Mouse (Mus musculus): ENCODE measurements around the gene Fgfr2. TPM values are rescaled to one million over a fixed set of nuclear protein-coding genes. Genes with fewer than 3 reads are reported as not detected.
"Not testable (repeated sequence)": the region's sequence is repeated elsewhere in the genome, so short reads cannot be mapped to it uniquely, and the experiment has no call there.

Gene Fgfr2
- total RNA-seq, 2 experiments from 2014 or later = 1.5 to 1.7 TPM

GRCm38 (mm10) chr7:132673931-132674755 is 449.0 kb downstream of the Fgfr2 start:
- intact Hi-C loops (cut with DNase I) = loop anchor here (1.0 to 2.0 kb wide), 2 partner anchors 18 to 39 kb away; no protein-coding TSS in a partner anchor
- peak; percentile 77 to 82 for DNase-seq

GRCm38 (mm10) chr7:132672481-132672959 is 450.6 kb downstream of the Fgfr2 start:
- DNase-seq = peak; percentile 70 to 75
- intact Hi-C loops (cut with DNase I) = loop anchor here (1.0 kb wide), 1 partner anchor 139 kb away; no protein-coding TSS in a partner anchor

- intact Hi-C loops (cut with DNase I) = loop anchor here (1.0 kb wide), 1 partner anchor 13 kb away; no protein-coding TSS in a partner anchor
- peak; percentile 80 to 82 for DNase-seq
Measured at GRCm38 (mm10) chr7:132670863-132671165, 452.3 kb downstream of the Fgfr2 start.

- intact Hi-C loops (cut with DNase I) = loop anchor here (1.0 kb wide), 1 partner anchor 12 kb away; no protein-coding TSS in a partner anchor
- DNase-seq = peak in 1 of 2 experiments; percentile 49
Measured at GRCm38 (mm10) chr7:132669999-132670862, 452.9 kb downstream of the Fgfr2 start.

- peak; percentile 55 to 71 for DNase-seq
- intact Hi-C loops (cut with DNase I) = no loop called here
Measured at GRCm38 (mm10) chr7:132668604-132669003, 454.5 kb downstream of the Fgfr2 start.

- intact Hi-C loops (cut with DNase I) = no loop called here
- no peak for DNase-seq
Measured at GRCm38 (mm10) chr7:132666516-132666915, 456.6 kb downstream of the Fgfr2 start.

GRCm38 (mm10) chr7:132665664-132666382 is 457.3 kb downstream of the Fgfr2 start:
- intact Hi-C loops (cut with DNase I) = no loop called here
- DNase-seq = no peak

GRCm38 (mm10) chr7:132664815-132665214 is 458.3 kb downstream of the Fgfr2 start:
- intact Hi-C loops (cut with DNase I) = no loop called here
- DNase-seq = no peak

- intact Hi-C loops (cut with DNase I); DNase-seq: not testable (repeated sequence)
Measured at GRCm38 (mm10) chr7:132662831-132663230, 460.3 kb downstream of the Fgfr2 start.

- DNase-seq = no peak
- intact Hi-C loops (cut with DNase I) = loop anchor here (5.0 to 10.0 kb wide), 3 partner anchors 238 to 975 kb away; partner anchors contain the start of genes Ctbp2, Edrf1 and Fgfr2
Measured at GRCm38 (mm10) chr7:132659633-132660032, 463.5 kb downstream of the Fgfr2 start.

- no peak for DNase-seq
- intact Hi-C loops (cut with DNase I) = loop anchor here (1.0 to 10.0 kb wide), 4 partner anchors 12 to 976 kb away; partner anchors contain the start of genes Ctbp2, Edrf1 and Fgfr2
Measured at GRCm38 (mm10) chr7:132658688-132659087, 464.5 kb downstream of the Fgfr2 start.

GRCm38 (mm10) chr7:132658058-132658450 is 465.1 kb downstream of the Fgfr2 start:
- peak; percentile 38 to 50 for DNase-seq
- intact Hi-C loops (cut with DNase I) = loop anchor here (1.0 to 10.0 kb wide), 4 partner anchors 12 to 977 kb away; partner anchors contain the start of genes Ctbp2, Edrf1 and Fgfr2

GRCm38 (mm10) chr7:132657371-132658057 is 465.6 kb downstream of the Fgfr2 start:
- no peak for DNase-seq
- intact Hi-C loops (cut with DNase I) = loop anchor here (1.0 to 10.0 kb wide), 8 partner anchors 13 to 977 kb away; partner anchors contain the start of genes Abraxas2, Ctbp2, Edrf1 and Fgfr2

GRCm38 (mm10) chr7:132656548-132656947 is 466.6 kb downstream of the Fgfr2 start:
- intact Hi-C loops (cut with DNase I) = loop anchor here (1.0 to 10.0 kb wide), 9 partner anchors 18 to 978 kb away; partner anchors contain the start of genes Abraxas2, Ctbp2, Edrf1 and Fgfr2
- DNase-seq = peak; percentile 93 to 97

- intact Hi-C loops (cut with DNase I) = loop anchor here (1.0 to 10.0 kb wide), 9 partner anchors 18 to 979 kb away; partner anchors contain the start of genes Abraxas2, Ctbp2, Edrf1 and Fgfr2
- peak; percentile 86 to 92 for DNase-seq
Measured at GRCm38 (mm10) chr7:132656075-132656474, 467.1 kb downstream of the Fgfr2 start.

- no peak for DNase-seq
- intact Hi-C loops (cut with DNase I) = loop anchor here (10.0 kb wide), 2 partner anchors 470 to 980 kb away; partner anchors contain the start of genes Ctbp2, Edrf1 and Fgfr2
Measured at GRCm38 (mm10) chr7:132654412-132654811, 468.7 kb downstream of the Fgfr2 start.

GRCm38 (mm10) chr7:132646514-132646913 is 476.6 kb downstream of the Fgfr2 start:
- intact Hi-C loops (cut with DNase I) = no loop called here
- DNase-seq = no peak

GRCm38 (mm10) chr7:132644605-132645279 is 478.4 kb downstream of the Fgfr2 start:
- intact Hi-C loops (cut with DNase I) = no loop called here
- no peak for DNase-seq
